ENCODE assay signal across 16 mouse cellular contexts in genomic region chr5:139206525-139206924, GRCm38 (mm10). TPM values are rescaled to one million over a fixed set of nuclear protein-coding genes. Genes with fewer than 3 reads are reported as not detected.
DNase-seq lines count a peak whose midpoint lies in the region; ATAC-seq and TF ChIP-seq lines count a peak whose summit lies in the region.
"Had no signal": no experiment of that assay in that cellular context is flagged by ENCODE, and none has a peak within 500 bp of the region (broad histone marks: within the 10 kb centered on the region; RNA-seq: fewer than 3 reads in every experiment).

No protein-coding gene starts in this region.

- no peak for TF ChIP-seq EP300 in heart, adult 2 months (IDR thresholded peaks at IDR 0.05; ENCODE audit: insufficient read depth, low read depth, low read length)

- no peak for DNase-seq in left cerebral cortex, adult 2 months (ENCODE audit: extremely low spot score in 1 of 2, low spot score in 2 of 2)
- DNase-seq in left cerebral cortex, adult 8-10 months (ENCODE audit: low spot score in 2 of 2): no peak
- DNase-seq in thymus, postnatal 25 days: peak; percentile 26
- no peak for DNase-seq in thymus, postnatal 0 days (ENCODE audit: low spot score)
- DNase-seq in heart, embryonic 10.5 days (ENCODE audit: low spot score): no peak
- no peak for DNase-seq in heart, adult 2 months
- DNase-seq: cerebellum, postnatal 10 days; heart, postnatal 36 days; layer of hippocampus, adult 9-11 months; lung, postnatal 10 days; right cerebral cortex, postnatal 14 days had no signal

- peaks cover 12% of the 10 kb centered on the region for H3K79me2 ChIP-seq in heart, adult 2 months (replicated peaks; ENCODE audit: control insufficient read depth, insufficient read depth, low read length)

- peaks cover 20% of the 10 kb centered on the region for H3K4me1 ChIP-seq in heart, embryonic 10.5 days
- peaks cover under 1% of the 10 kb centered on the region for H3K4me1 ChIP-seq in heart, adult 2 months (ENCODE audit: control insufficient read depth, insufficient read depth, low read length)

- no peaks in the 10 kb centered on the region for H3K9me3 ChIP-seq in heart, embryonic 10.5 days
- H3K9me3 ChIP-seq: heart, embryonic 12.5 days; intestine, embryonic 15.5 days had no signal

- peak; percentile 47 to 52; a peak in 1 of 4 replicates for ATAC-seq in hematopoietic stem cell, adult 5-6 weeks (replicated peaks in 1 of 2; ENCODE audit: insufficient read depth in 1 of 2, low FRiP score in 2 of 2, low TSS enrichment in 1 of 2, low read depth in 1 of 2, poor library complexity in 2 of 2, severe bottlenecking in 2 of 2)
- ATAC-seq: intestine, embryonic 15.5 days had no signal

- peaks cover 19% of the 10 kb centered on the region for H3K36me3 ChIP-seq in heart, embryonic 10.5 days
- 0 out of 2 replicates have a peak, but pooled peaks cover 4% of the 10 kb centered on the region for H3K36me3 ChIP-seq in heart, adult 2 months (ENCODE audit: control insufficient read depth, insufficient read depth, low read length)

- TF ChIP-seq POLR2A in heart, adult 2 months (IDR thresholded peaks at IDR 0.05; ENCODE audit: insufficient read depth, low read depth, low read length): no peak

- 71% methylated on average over 7 of the region's 7 CpGs for WGBS in heart, embryonic 10.5 days
- 70% methylated on average over 7 of the region's 7 CpGs for WGBS in heart, adult 2 months

- H3K4me3 ChIP-seq in left cerebral cortex, adult 2 months: no peak overlapping the region
- no peak overlapping the region for H3K4me3 ChIP-seq in heart, embryonic 10.5 days
- H3K4me3 ChIP-seq in heart, adult 2 months: no peak overlapping the region
- H3K4me3 ChIP-seq: heart, embryonic 12.5 days; intestine, embryonic 15.5 days had no signal

- TF ChIP-seq CTCF in left cerebral cortex, adult 2 months (IDR thresholded peaks at IDR 0.05): no peak
- no peak for TF ChIP-seq CTCF in heart, adult 2 months (IDR thresholded peaks at IDR 0.05)

- H3K27ac ChIP-seq in left cerebral cortex, adult 2 months: peak overlapping the region; percentile 19; the same call in 1 of the 2 replicates
- H3K27ac ChIP-seq in heart, embryonic 10.5 days: no peak overlapping the region
- no peak overlapping the region for H3K27ac ChIP-seq in heart, adult 2 months
- H3K27ac ChIP-seq: intestine, embryonic 15.5 days; kidney, postnatal 0 days; liver, embryonic 14.5 days had no signal

- H3K9ac ChIP-seq in heart, adult 2 months (ENCODE audit: low read depth, low read length): no peak overlapping the region
- H3K9ac ChIP-seq: heart, embryonic 12.5 days; intestine, embryonic 15.5 days; liver, embryonic 14.5 days had no signal

- no peaks in the 10 kb centered on the region for H3K27me3 ChIP-seq in heart, embryonic 10.5 days (ENCODE audit: insufficient read depth, poor library complexity, severe bottlenecking)
- H3K27me3 ChIP-seq in heart, adult 2 months (ENCODE audit: control insufficient read depth, insufficient read depth, low read length): no peaks in the 10 kb centered on the region
- H3K27me3 ChIP-seq: heart, embryonic 12.5 days; intestine, embryonic 15.5 days had no signal

- intact Hi-C loops in left cerebral cortex, adult 2 months (cut with DNase I): no loop called here
- intact Hi-C loops in heart, adult 2 months (cut with DNase I): no loop called here

RNA-seq across cellular contexts. Expression of gene Sun1, which starts 6.1 kb away (rescaled TPM):
- 100 to 1,000 TPM; 135 to 147 TPM for total RNA-seq in left cerebral cortex, adult 2 months (2021)
- total RNA-seq in left cerebral cortex, adult 8-10 months (2022): 100 to 1,000 TPM; 127 to 146 (median 132) TPM
- 19.0 and 19.4 TPM in 2 replicates for polyA plus RNA-seq in thymus, postnatal 0 days (2015; fragmentation: Nextera tagmentation; extraction: Ambion mirVana)
- 39.6 and 42.5 TPM in 2 replicates for total RNA-seq in hematopoietic stem cell, adult 5-6 weeks (2017)
- 40.3 and 43.8 TPM in 2 replicates for polyA plus RNA-seq in heart, embryonic 10.5 days (2016; fragmentation: Nextera tagmentation; extraction: Ambion mirVana)
- total RNA-seq in heart, adult 2 months (2021): 10 to 100 TPM; 45.9 to 50.3 TPM
- 34.1 and 50.8 TPM in 2 replicates for polyA plus RNA-seq in heart, adult 2 months (2012; rRNA removed)

RNA-seq across cellular contexts. Expression of gene Get4, which starts 45.6 kb away (rescaled TPM):
- total RNA-seq in left cerebral cortex, adult 2 months (2021): 10 to 100 TPM; 44.8 to 48.9 TPM
- total RNA-seq in left cerebral cortex, adult 8-10 months (2022): 10 to 100 TPM; 56.1 to 59.8 (median 57.6) TPM
- 184 and 200 TPM in 2 replicates for polyA plus RNA-seq in thymus, postnatal 0 days (2015; fragmentation: Nextera tagmentation; extraction: Ambion mirVana)
- total RNA-seq in hematopoietic stem cell, adult 5-6 weeks (2017): 16.4 and 20.3 TPM in 2 replicates
- 193 and 205 TPM in 2 replicates for polyA plus RNA-seq in heart, embryonic 10.5 days (2016; fragmentation: Nextera tagmentation; extraction: Ambion mirVana)
- 10 to 100 TPM; 38.2 to 45.4 TPM for total RNA-seq in heart, adult 2 months (2021)
- 57.3 and 59.6 TPM in 2 replicates for polyA plus RNA-seq in heart, adult 2 months (2012; rRNA removed)

RNA-seq across cellular contexts. Expression of gene Dnaaf5, which starts 56.5 kb away (rescaled TPM):
- 1 to 10 TPM; 7.4 to 8.2 TPM for total RNA-seq in left cerebral cortex, adult 2 months (2021)
- total RNA-seq in left cerebral cortex, adult 8-10 months (2022): 1 to 10 TPM; 6.0 to 8.9 (median 6.9) TPM
- 3.4 and 4.1 TPM in 2 replicates for polyA plus RNA-seq in thymus, postnatal 0 days (2015; fragmentation: Nextera tagmentation; extraction: Ambion mirVana)
- 6.6 and 11.4 TPM in 2 replicates for total RNA-seq in hematopoietic stem cell, adult 5-6 weeks (2017)
- polyA plus RNA-seq in heart, embryonic 10.5 days (2016; fragmentation: Nextera tagmentation; extraction: Ambion mirVana): 9.5 and 12.5 TPM in 2 replicates
- total RNA-seq in heart, adult 2 months (2021): 10 to 100 TPM; 16.1 to 16.7 TPM
- polyA plus RNA-seq in heart, adult 2 months (2012; rRNA removed): 12.1 and 12.2 TPM in 2 replicates

RNA-seq across cellular contexts. Expression of gene Prkar1b, which starts 56.7 kb away (rescaled TPM):
- 100 to 1,000 TPM; 767 to 781 TPM for total RNA-seq in left cerebral cortex, adult 2 months (2021)
- total RNA-seq in left cerebral cortex, adult 8-10 months (2022): 100 to 1,000 TPM; 670 to 720 (median 701) TPM
- 2.4 and 3.5 TPM in 2 replicates for polyA plus RNA-seq in thymus, postnatal 0 days (2015; fragmentation: Nextera tagmentation; extraction: Ambion mirVana)
- total RNA-seq in hematopoietic stem cell, adult 5-6 weeks (2017): 0.13 TPM in 1 of 2 replicates, not detected in the other
- polyA plus RNA-seq in heart, embryonic 10.5 days (2016; fragmentation: Nextera tagmentation; extraction: Ambion mirVana): 7.4 and 8.3 TPM in 2 replicates
- 1 to 10 TPM; 1.4 to 1.5 TPM for total RNA-seq in heart, adult 2 months (2021)
- polyA plus RNA-seq in heart, adult 2 months (2012; rRNA removed): 2.0 and 2.8 TPM in 2 replicates
